Mouse (Mus musculus) MEL (cell line): ENCODE measurements at regions not wholly inside any gene's neighbourhood (a gene's known extent, or its start where the extent isn't known, plus 50 kb on each side); places are given as distances from the start of the nearest gene placed in this dataset.

Experiments
- MAZ ChIP-seq: IDR thresholded peaks from 2 replicates; pipeline ENCODE4 v1.6.1; 2012; ENCODE audit warnings: low read depth, mild to moderate bottlenecking, inconsistent platforms, low read length, improper control_type of control experiment
- POLR2A ChIP-seq, 2 experiments: IDR thresholded peaks; 2 replicates each; pipeline ENCODE4 v1.6.1; 2011 to 2012; ENCODE audit warnings: low read length in 2 of 2, mild to moderate bottlenecking in 2 of 2, control low read depth in 1 of 2, improper control_type of control experiment in 1 of 2, low read depth in 1 of 2, moderate library complexity in 1 of 2; ENCODE audit not compliant: control insufficient read depth in 1 of 2, insufficient read depth in 1 of 2, poor library complexity in 1 of 2
- TCF12 ChIP-seq: IDR thresholded peaks from 2 replicates; pipeline ENCODE4 v1.6.1; 2014; ENCODE audit warnings: low read depth, mild to moderate bottlenecking, inconsistent platforms, low read length, improper control_type of control experiment, moderate library complexity

- no peak for TF ChIP-seq POLR2A (IDR thresholded peaks at IDR 0.05; ENCODE audit: control insufficient read depth in 1 of 2, insufficient read depth in 1 of 2, low read depth in 1 of 2, low read length in 2 of 2, poor library complexity in 1 of 2)
- no peak for TF ChIP-seq MAZ
- no peak for TF ChIP-seq TCF12
These were observed 67.7 kb upstream of the Eif4g2 start for GRCm38 (mm10) chr7:111150540-111150939.
